Comparison of ENCODE assay signal across 13 mouse cellular contexts in the genomic region with DNA sequence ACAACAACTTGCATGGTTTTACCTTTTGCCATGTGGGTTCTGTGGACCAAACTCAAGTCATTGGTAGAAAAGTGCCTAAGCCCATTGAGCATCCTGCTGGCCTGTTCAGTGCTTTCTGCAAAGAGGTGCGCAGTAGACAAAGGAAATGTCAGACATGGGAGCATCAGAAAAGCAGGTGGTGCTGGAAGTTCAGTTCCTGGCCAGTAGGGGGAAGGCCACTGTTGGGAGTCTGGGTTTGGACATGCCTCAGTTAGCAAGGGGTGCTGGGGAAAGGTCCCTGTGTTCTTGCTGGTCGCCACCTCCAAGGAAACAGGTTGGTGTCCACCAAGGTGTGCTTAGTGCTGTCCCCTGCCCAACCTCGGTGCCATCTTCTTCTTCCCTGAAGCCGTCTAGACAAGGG. TPM values are rescaled to one million over a fixed set of nuclear protein-coding genes. Genes with fewer than 3 reads are reported as not detected.
DNase-seq lines count a peak whose midpoint lies in the region; ATAC-seq and TF ChIP-seq lines count a peak whose summit lies in the region.
"Had no signal": no experiment of that assay in that cellular context is flagged by ENCODE, and none has a peak within 500 bp of the region (broad histone marks: within the 10 kb centered on the region; RNA-seq: fewer than 3 reads in every experiment).

No protein-coding gene starts in this region.

- no peaks in the 10 kb centered on the region for H3K27me3 ChIP-seq in forebrain, embryonic 14.5 days (replicated peaks; ENCODE audit: control insufficient read depth, insufficient read depth, low read length)
- H3K27me3 ChIP-seq: hindbrain, embryonic 15.5 days had no signal

- no peak overlapping the region for H3K4me2 ChIP-seq in forebrain, embryonic 14.5 days (ENCODE audit: low read length)
- H3K4me2 ChIP-seq: embryonic facial prominence, embryonic 12.5 days; hindbrain, embryonic 15.5 days had no signal

- no peak overlapping the region for H3K4me3 ChIP-seq in lung, adult 2 months (replicated peaks; ENCODE audit: extremely low read depth, low read depth, low read length)
- no peak overlapping the region for H3K4me3 ChIP-seq in forebrain, embryonic 14.5 days (ENCODE audit: low read depth, low read length)
- H3K4me3 ChIP-seq: embryonic facial prominence, embryonic 12.5 days; hindbrain, embryonic 15.5 days had no signal

- TF ChIP-seq POLR2A in lung, adult 2 months (IDR thresholded peaks at IDR 0.05; ENCODE audit: borderline replicate concordance, extremely low read depth, low read depth, low read length) = no peak
- TF ChIP-seq POLR2A in brain, embryonic 14.5 days (IDR thresholded peaks at IDR 0.05; ENCODE audit: borderline replicate concordance, extremely low read depth, insufficient read depth, insufficient read length, poor library complexity, severe bottlenecking) = no peak

- peaks cover 70% of the 10 kb centered on the region for H3K36me3 ChIP-seq in forebrain, embryonic 14.5 days (ENCODE audit: control insufficient read depth, insufficient read depth, low read length)

- peak; percentile 43 for DNase-seq in embryo, embryonic 10 days (ENCODE audit: low spot score)
- no peak for DNase-seq in embryo, embryonic 9.5 days (ENCODE audit: extremely low spot score)
- DNase-seq in lung, adult 2 months = no peak
- DNase-seq in lung, postnatal 25 days (ENCODE audit: low spot score) = no peak
- no peak for DNase-seq in brain, embryonic 14.5 days (ENCODE audit: low read depth)
- no peak for DNase-seq in c-Kit-positive CD71-positive TER-119-positive erythroid progenitor cells, embryonic 14.5 days (ENCODE audit: low spot score)
- no peak for DNase-seq in forebrain, embryonic 14.5 days (ENCODE audit: low spot score)
- DNase-seq: heart, adult 11 months; left cerebral cortex, postnatal 4 days; lung, postnatal 4 days had no signal

- TF ChIP-seq CTCF in lung, adult 2 months (IDR thresholded peaks at IDR 0.05; ENCODE audit: insufficient read depth, low read length) = peak; percentile 47
- peak; percentile 53; the same call in 1 of the 2 replicates for TF ChIP-seq CTCF in brain, embryonic 14.5 days (IDR thresholded peaks at IDR 0.05; ENCODE audit: borderline replicate concordance, extremely low read depth, insufficient read depth, insufficient read length)

- ATAC-seq in CD4-positive, CD25-positive, alpha-beta regulatory T cell, adult 4 months = peak; percentile 41
- ATAC-seq in forebrain, embryonic 14.5 days = no peak

- no peak overlapping the region for H3K9ac ChIP-seq in forebrain, embryonic 14.5 days (ENCODE audit: low read length)
- H3K9ac ChIP-seq: embryonic facial prominence, embryonic 12.5 days; hindbrain, embryonic 15.5 days had no signal

- WGBS in lung, adult 2 months = 85% methylated on average over 4 of the region's 4 CpGs
- WGBS in forebrain, embryonic 14.5 days = 93% methylated on average over 4 of the region's 4 CpGs

- H3K4me1 ChIP-seq in lung, adult 2 months (ENCODE audit: control insufficient read depth, insufficient read depth, low read length) = peaks cover 3% of the 10 kb centered on the region; the same call in 1 of the 2 replicates
- no peaks in the 10 kb centered on the region for H3K4me1 ChIP-seq in forebrain, embryonic 14.5 days (ENCODE audit: control insufficient read depth, insufficient read depth, low read length)

- no peak overlapping the region for H3K27ac ChIP-seq in forebrain, embryonic 14.5 days (ENCODE audit: low read depth, low read length)
- H3K27ac ChIP-seq: embryonic facial prominence, embryonic 12.5 days; hindbrain, embryonic 15.5 days had no signal

- no peaks in the 10 kb centered on the region for H3K9me3 ChIP-seq in forebrain, embryonic 14.5 days (replicated peaks; ENCODE audit: control insufficient read depth, low read length)
- H3K9me3 ChIP-seq: embryonic facial prominence, embryonic 12.5 days; hindbrain, embryonic 15.5 days had no signal

RNA-seq across cellular contexts. Expression of gene Pank4, which starts 16.2 kb away (rescaled TPM):
- 35.0 and 49.1 TPM in 2 replicates for polyA plus RNA-seq in lung, adult 2 months (2012; rRNA removed)
- polyA plus RNA-seq in CD4-positive, CD25-positive, alpha-beta regulatory T cell, adult 4 months (2017; shearing (Covaris generic)) = 10 to 100 TPM; 40.8 to 61.1 TPM
- 68.0 and 95.5 TPM in 2 replicates for polyA plus RNA-seq in brain, embryonic 14.5 days (2012; rRNA removed)
- polyA plus RNA-seq in forebrain, embryonic 14.5 days (2014; fragmentation: Nextera tagmentation; extraction: Ambion mirVana) = 34.6 and 38.9 TPM in 2 replicates

RNA-seq across cellular contexts. Expression of gene Hes5, which starts 19.4 kb away (rescaled TPM):
- 0.09 TPM in 1 of 2 replicates, not detected in the other for polyA plus RNA-seq in lung, adult 2 months (2012; rRNA removed)
- polyA plus RNA-seq in CD4-positive, CD25-positive, alpha-beta regulatory T cell, adult 4 months (2017; shearing (Covaris generic)) = under 1 TPM in 1 of 2 experiments, not detected in 1; 0.59 TPM
- 76.0 and 114 TPM in 2 replicates for polyA plus RNA-seq in brain, embryonic 14.5 days (2012; rRNA removed)
- polyA plus RNA-seq in forebrain, embryonic 14.5 days (2014; fragmentation: Nextera tagmentation; extraction: Ambion mirVana) = 73.0 and 86.0 TPM in 2 replicates

RNA-seq across cellular contexts. Expression of gene Tnfrsf14, which starts 51.7 kb away (rescaled TPM):
- polyA plus RNA-seq in lung, adult 2 months (2012; rRNA removed) = 51.1 and 56.8 TPM in 2 replicates
- 10 to 100 TPM; 12.0 to 22.3 TPM for polyA plus RNA-seq in CD4-positive, CD25-positive, alpha-beta regulatory T cell, adult 4 months (2017; shearing (Covaris generic))
- polyA plus RNA-seq in brain, embryonic 14.5 days (2012; rRNA removed) = 0.79 and 1.8 TPM in 2 replicates
- not detected in 2 replicates for polyA plus RNA-seq in forebrain, embryonic 14.5 days (2014; fragmentation: Nextera tagmentation; extraction: Ambion mirVana)

Comparison
In these comparisons a context has a peak if more than half of its experiments do, and no peak if none do; other contexts are left out.
1. RNA of gene Hes5, which starts 19.4 kb away (polyA plus RNA-seq): 73.0 to 86.0 TPM in forebrain, embryonic 14.5 days and 76.0 to 114 TPM in brain, embryonic 14.5 days; 0.59 TPM in CD4-positive, CD25-positive, alpha-beta regulatory T cell, adult 4 months and 0.09 TPM in lung, adult 2 months; every median in the first group is over 10 times any median in the second.